Mouse (Mus musculus): ENCODE measurements around the gene Gad2.

The Gad2 gene

GRCm38 (mm10) chr2:22634766-22635165, 12.8 kb downstream of the Gad2 start:
- DNase-seq (ENCODE audit: low read depth in 2 of 2, low spot score in 2 of 2) = peak in 1 of 2 experiments; percentile 12

- DNase-seq (ENCODE audit: low read depth in 2 of 2, low spot score in 2 of 2) = no peak
Observed at GRCm38 (mm10) chr2:22646134-22646533, 24.1 kb downstream of the Gad2 start.

- no peak for DNase-seq (ENCODE audit: low read depth in 2 of 2, low spot score in 2 of 2)
Observed at GRCm38 (mm10) chr2:22648394-22648793, 26.4 kb downstream of the Gad2 start.

DNA sequence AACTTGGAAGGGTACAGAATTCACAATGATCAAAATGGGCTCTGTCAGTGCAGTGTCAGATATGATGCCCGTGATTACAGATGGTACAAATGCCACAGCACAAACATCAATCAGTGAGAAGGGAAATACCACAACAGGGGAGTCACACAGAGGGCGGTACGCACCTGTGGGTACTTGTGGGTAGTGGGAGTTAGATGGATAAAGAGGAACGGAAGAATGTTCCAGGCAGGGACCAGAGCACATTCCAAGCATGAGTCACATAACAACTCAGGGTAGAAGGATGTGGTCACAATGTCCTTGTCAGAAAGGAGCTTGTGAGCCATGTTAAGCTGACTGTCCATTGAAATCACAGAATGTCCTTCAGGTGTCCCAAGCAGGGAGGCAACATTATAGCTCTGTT, 29.8 kb downstream of the Gad2 start:
- no peak for DNase-seq (ENCODE audit: low read depth in 2 of 2, low spot score in 2 of 2)

- DNase-seq (ENCODE audit: low read depth in 2 of 2, low spot score in 2 of 2) = no peak
Observed at GRCm38 (mm10) chr2:22663731-22664130, 41.7 kb downstream of the Gad2 start.

GRCm38 (mm10) chr2:22670415-22670814, 48.4 kb downstream of the Gad2 start:
- DNase-seq (ENCODE audit: low read depth in 2 of 2, low spot score in 2 of 2) = no peak

GRCm38 (mm10) chr2:22671348-22671747, 49.3 kb downstream of the Gad2 start:
- DNase-seq (ENCODE audit: low read depth in 2 of 2, low spot score in 2 of 2) = no peak

DNA sequence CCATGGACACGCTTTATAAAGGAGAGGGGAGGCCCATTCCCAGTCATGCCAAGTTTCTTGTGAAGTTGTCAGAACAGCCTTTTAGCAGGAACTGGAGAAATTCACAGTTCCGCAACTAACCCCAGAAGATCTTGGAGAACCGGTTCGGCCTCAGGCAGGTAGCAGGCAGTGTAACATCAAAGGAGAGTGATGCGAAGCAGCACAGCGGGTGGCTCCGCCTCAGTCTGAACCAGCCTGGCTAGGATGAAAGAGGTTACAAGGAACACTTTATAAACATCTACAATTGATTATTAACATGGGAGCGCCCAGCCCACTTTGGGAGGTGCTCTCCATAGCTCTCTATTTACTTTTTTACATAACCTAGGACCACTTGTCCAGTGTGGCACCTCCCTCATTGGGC, 55.1 kb downstream of the Gad2 start:
- DNase-seq (ENCODE audit: low read depth in 2 of 2, low spot score in 2 of 2) = no peak

DNA sequence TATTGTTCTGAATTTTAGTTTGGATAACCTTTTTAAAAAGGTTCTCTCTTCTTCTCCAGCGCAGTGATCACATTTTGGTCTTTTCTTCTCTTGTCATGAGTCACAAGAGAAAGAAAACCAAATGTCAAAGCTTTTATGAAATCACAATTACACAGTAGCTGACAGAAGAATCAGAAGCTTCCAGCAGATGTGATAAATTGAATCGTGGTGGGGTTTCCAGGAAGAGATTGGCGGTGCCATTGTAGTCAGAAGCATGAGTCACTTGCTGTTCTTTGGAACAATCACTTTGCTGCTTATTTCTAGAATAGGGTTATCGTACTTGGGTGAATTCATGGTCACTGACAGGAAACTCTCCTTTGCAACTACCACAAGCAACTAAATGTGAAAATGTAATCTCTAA, 57.9 kb downstream of the Gad2 start:
- DNase-seq (ENCODE audit: low read depth in 2 of 2, low spot score in 2 of 2) = no peak

GRCm38 (mm10) chr2:22689969-22690368, 68.0 kb downstream of the Gad2 start:
- no peak for DNase-seq (ENCODE audit: low read depth in 2 of 2, low spot score in 2 of 2)

GRCm38 (mm10) chr2:22704780-22705727, 83.0 kb downstream of the Gad2 start:
- no peak for DNase-seq (ENCODE audit: low read depth in 2 of 2, low spot score in 2 of 2)

- DNase-seq (ENCODE audit: low read depth in 2 of 2, low spot score in 2 of 2) = no peak
Observed at GRCm38 (mm10) chr2:22706233-22706632, 84.2 kb downstream of the Gad2 start.

DNA sequence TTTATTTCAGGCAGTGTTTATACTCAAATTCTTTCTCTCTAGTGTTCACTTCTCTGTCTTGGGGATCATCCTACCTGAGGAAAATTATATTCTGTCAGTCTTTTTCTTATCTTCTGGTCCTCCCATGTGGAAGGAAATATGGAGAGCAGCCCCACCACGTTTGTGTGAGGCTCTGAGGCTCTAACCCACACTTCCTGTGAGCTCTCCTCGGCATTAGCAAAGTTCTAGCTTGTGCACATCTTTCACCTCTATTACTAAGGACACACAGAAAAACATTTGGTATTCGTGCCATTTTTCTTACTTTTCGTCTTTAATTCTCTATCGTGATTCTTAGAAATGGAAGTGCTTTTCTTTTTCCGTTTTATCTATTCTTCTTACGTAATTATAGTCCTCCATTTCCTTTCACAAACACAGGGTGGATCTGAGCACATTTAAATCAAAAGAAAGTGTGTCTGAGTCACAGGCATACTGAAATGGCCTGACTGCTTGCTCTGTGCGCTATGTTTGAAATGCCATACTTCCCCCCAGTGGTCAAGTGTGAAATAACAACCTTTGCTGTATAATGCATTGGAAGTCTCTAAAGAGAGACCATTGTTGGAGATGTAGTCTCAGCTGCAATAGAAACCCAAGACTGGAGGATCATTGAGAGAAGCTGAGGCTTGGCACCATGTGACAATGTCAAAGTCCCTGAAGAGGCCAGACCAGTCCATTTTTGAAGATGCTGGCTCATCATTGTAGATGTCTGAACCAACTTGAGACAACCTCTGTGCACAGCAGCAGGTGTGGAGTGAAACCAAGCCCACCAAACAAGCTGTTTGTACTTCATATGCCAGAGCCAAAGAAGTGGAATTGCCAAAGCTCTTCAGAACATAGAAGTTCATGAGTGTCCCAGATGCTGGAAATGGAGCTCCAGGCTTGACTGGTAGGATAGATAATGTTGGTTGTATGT, 99.8 kb downstream of the Gad2 start:
- peak; percentile 72 to 77 for DNase-seq (ENCODE audit: low read depth in 2 of 2, low spot score in 2 of 2)

DNA sequence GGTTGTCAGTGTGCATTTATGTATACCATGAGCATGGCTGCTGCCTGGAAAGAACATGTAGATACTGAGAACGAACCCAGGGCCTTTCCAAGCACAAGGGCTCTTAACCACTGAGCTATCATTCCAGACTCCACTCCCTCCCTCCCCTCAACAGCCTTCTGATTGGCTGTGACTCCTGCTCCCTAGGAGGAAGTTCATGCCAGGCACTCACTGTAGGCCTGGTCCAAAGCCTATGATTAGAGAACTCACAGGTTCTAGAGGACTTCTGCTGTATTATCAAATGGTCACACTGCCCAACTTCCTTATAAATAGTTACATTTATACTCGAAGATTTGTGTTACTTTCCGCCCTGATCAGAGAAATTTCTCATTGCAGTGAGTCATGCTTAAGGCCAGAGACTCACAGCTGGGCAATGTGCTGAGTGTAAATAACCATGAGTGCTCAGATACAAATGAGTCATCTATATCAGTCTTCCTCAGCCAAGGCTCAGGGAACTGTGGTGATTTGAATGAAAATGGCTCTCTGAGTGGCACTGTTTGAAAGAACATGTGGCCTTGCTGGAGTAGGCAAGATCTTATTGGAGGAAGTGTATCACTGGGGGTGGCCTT, 102.0 kb downstream of the Gad2 start:
- no peak for DNase-seq (ENCODE audit: low read depth in 2 of 2, low spot score in 2 of 2)

- no peak for DNase-seq (ENCODE audit: low read depth in 2 of 2, low spot score in 2 of 2)
Observed at GRCm38 (mm10) chr2:22727113-22727512, 105.1 kb downstream of the Gad2 start.

DNA sequence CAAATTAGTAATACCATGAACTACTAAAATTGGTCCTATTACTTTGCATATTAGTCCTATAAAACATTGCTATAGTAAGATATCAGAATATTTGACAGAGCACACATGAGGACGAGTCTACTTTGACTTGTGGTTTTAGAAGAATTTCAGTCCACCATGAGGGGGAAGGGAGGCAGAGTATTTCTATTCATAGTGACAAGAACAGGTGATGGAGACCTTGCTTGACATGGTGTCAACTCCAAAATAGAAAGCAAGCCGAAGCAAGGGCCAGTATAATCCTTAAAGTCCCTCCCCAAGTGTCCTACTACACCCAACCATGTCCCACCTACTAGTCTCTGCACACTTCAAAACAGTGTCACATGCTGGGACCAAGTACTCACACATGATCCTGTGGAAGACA, 114.1 kb downstream of the Gad2 start:
- no peak for DNase-seq (ENCODE audit: low read depth in 2 of 2, low spot score in 2 of 2)

- DNase-seq (ENCODE audit: low read depth in 2 of 2, low spot score in 2 of 2) = no peak
Observed at GRCm38 (mm10) chr2:22739369-22739768, 117.4 kb downstream of the Gad2 start.

DNA sequence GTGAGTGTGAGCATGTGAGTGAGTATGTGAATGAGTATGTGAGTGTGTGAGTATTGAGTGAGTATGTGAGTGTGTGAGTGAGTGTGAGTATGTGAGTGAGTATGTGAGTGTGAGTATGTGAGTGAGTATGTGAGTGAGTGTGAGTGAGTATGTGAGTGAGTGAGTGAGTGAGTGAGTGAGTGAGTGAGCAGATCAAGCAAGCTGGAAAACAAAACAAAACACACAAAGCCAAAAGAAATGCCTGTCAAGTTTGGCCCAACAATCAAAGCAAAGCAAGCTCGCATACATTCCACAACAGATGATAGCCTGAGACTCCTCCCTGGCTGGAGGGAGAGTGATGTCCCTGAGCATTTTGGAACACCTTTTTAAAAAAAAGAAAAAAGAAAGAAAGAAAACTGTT, 118.4 kb downstream of the Gad2 start:
- no peak for DNase-seq (ENCODE audit: low read depth in 2 of 2, low spot score in 2 of 2)

- DNase-seq (ENCODE audit: low read depth in 2 of 2, low spot score in 2 of 2) = no peak
Observed at GRCm38 (mm10) chr2:22741222-22741621, 119.2 kb downstream of the Gad2 start.
